9 mouse cellular contexts compared by ENCODE assay signal in genomic region chr12:106479067-106479877, GRCm38 (mm10).
DNase-seq lines count a peak whose midpoint lies in the region; ATAC-seq and TF ChIP-seq lines count a peak whose summit lies in the region.
"Had no signal": no experiment of that assay in that cellular context is flagged by ENCODE, and none has a peak within 500 bp of the region (broad histone marks: within the 10 kb centered on the region; RNA-seq: fewer than 3 reads in every experiment).

No protein-coding gene starts in this region.

- H3K9ac ChIP-seq in lung, postnatal 0 days (replicated peaks; ENCODE audit: low read depth), result no peak overlapping the region
- H3K9ac ChIP-seq in forebrain, embryonic 16.5 days (replicated peaks; ENCODE audit: low read depth, low read length), result peak overlapping the region; percentile 52
- no peak overlapping the region for H3K9ac ChIP-seq in liver, embryonic 12.5 days
- H3K9ac ChIP-seq in stomach, embryonic 16.5 days (ENCODE audit: low read length), result no peak overlapping the region

- no peak overlapping the region for H3K27ac ChIP-seq in lung, postnatal 0 days (ENCODE audit: low read length)
- H3K27ac ChIP-seq in forebrain, embryonic 16.5 days (ENCODE audit: low read length), result peak overlapping the region; percentile 93
- H3K27ac ChIP-seq in liver, embryonic 12.5 days, result no peak overlapping the region
- no peak overlapping the region for H3K27ac ChIP-seq in stomach, embryonic 16.5 days (ENCODE audit: low read length)

- H3K27me3 ChIP-seq in lung, postnatal 0 days (replicated peaks; ENCODE audit: insufficient read depth, low read length), result peaks cover 18% of the 10 kb centered on the region
- no peaks in the 10 kb centered on the region for H3K27me3 ChIP-seq in forebrain, embryonic 16.5 days (replicated peaks; ENCODE audit: control insufficient read depth, insufficient read depth, low read length)
- H3K27me3 ChIP-seq in liver, embryonic 12.5 days (replicated peaks), result peaks cover 69% of the 10 kb centered on the region
- H3K27me3 ChIP-seq in stomach, embryonic 16.5 days (ENCODE audit: control insufficient read depth, insufficient read depth, low read length), result peaks cover 53% of the 10 kb centered on the region

- peak overlapping the region; percentile 12; the same call in 1 of the 2 replicates for H3K4me2 ChIP-seq in lung, postnatal 0 days (replicated peaks; ENCODE audit: low read depth, low read length)
- peak overlapping the region; percentile 58 for H3K4me2 ChIP-seq in forebrain, embryonic 16.5 days (ENCODE audit: low read length)
- peak overlapping the region; percentile 36 for H3K4me2 ChIP-seq in liver, embryonic 12.5 days
- H3K4me2 ChIP-seq in stomach, embryonic 16.5 days (ENCODE audit: low read depth, low read length), result peak overlapping the region; percentile 44; the same call in 1 of the 2 replicates

- no peak for ATAC-seq in lung, postnatal 0 days
- peak; percentile 40 for ATAC-seq in forebrain, embryonic 16.5 days
- ATAC-seq in liver, embryonic 12.5 days, result no peak
- no peak for ATAC-seq in stomach, embryonic 16.5 days (ENCODE audit: insufficient read depth, low FRiP score)

- WGBS in lung, postnatal 0 days, result 4% methylated on average over 24 of the region's 24 CpGs
- WGBS in forebrain, embryonic 16.5 days, result 2% methylated on average over 24 of the region's 24 CpGs
- WGBS in liver, embryonic 12.5 days (ENCODE audit: insufficient replicate concordance), result 2% methylated on average over 24 of the region's 24 CpGs
- 2% methylated on average over 24 of the region's 24 CpGs for WGBS in stomach, embryonic 16.5 days

- H3K4me1 ChIP-seq in lung, postnatal 0 days (ENCODE audit: insufficient read depth, low read depth, low read length), result no peaks in the 10 kb centered on the region
- H3K4me1 ChIP-seq in forebrain, embryonic 16.5 days (replicated peaks; ENCODE audit: control insufficient read depth, insufficient read depth, low read length), result peaks cover 63% of the 10 kb centered on the region
- H3K4me1 ChIP-seq in liver, embryonic 12.5 days, result peaks cover 6% of the 10 kb centered on the region; the same call in 1 of the 2 replicates
- H3K4me1 ChIP-seq in stomach, embryonic 16.5 days (ENCODE audit: control insufficient read depth, insufficient read depth, low read length), result no peaks in the 10 kb centered on the region

- no peaks in the 10 kb centered on the region for H3K9me3 ChIP-seq in lung, postnatal 0 days (ENCODE audit: low read length)
- H3K9me3 ChIP-seq in forebrain, embryonic 16.5 days (ENCODE audit: control insufficient read depth, low read length), result no peaks in the 10 kb centered on the region
- no peaks in the 10 kb centered on the region for H3K9me3 ChIP-seq in liver, embryonic 12.5 days (replicated peaks)
- H3K9me3 ChIP-seq in stomach, embryonic 16.5 days (replicated peaks; ENCODE audit: control insufficient read depth, low read length), result no peaks in the 10 kb centered on the region

- no peak for TF ChIP-seq CTCF in lung, postnatal 0 days (IDR thresholded peaks at IDR 0.05)

- no peak for DNase-seq in lung, postnatal 0 days (ENCODE audit: low spot score)
- DNase-seq in lung, postnatal 14 days, result no peak
- DNase-seq in testis, postnatal 10 days (ENCODE audit: low spot score), result no peak
- DNase-seq in adrenal gland, postnatal 36 days, result no peak

- TF ChIP-seq EP300 in lung, postnatal 0 days (IDR thresholded peaks at IDR 0.05), result no peak

- H3K36me3 ChIP-seq in lung, postnatal 0 days (ENCODE audit: insufficient read depth, low read length), result no peaks in the 10 kb centered on the region
- no peaks in the 10 kb centered on the region for H3K36me3 ChIP-seq in forebrain, embryonic 16.5 days (ENCODE audit: control insufficient read depth, insufficient read depth)
- H3K36me3 ChIP-seq in liver, embryonic 12.5 days, result no peaks in the 10 kb centered on the region
- no peaks in the 10 kb centered on the region for H3K36me3 ChIP-seq in stomach, embryonic 16.5 days (ENCODE audit: control insufficient read depth, insufficient read depth, low read length)

- H3K4me3 ChIP-seq in lung, postnatal 0 days (ENCODE audit: low read depth, low read length), result 0 out of 2 replicates have a peak overlapping the region, but pooled peaks have one; percentile 4
- peak overlapping the region; percentile 36 for H3K4me3 ChIP-seq in forebrain, embryonic 16.5 days (replicated peaks; ENCODE audit: low read length)
- no peak overlapping the region for H3K4me3 ChIP-seq in liver, embryonic 12.5 days
- H3K4me3 ChIP-seq in stomach, embryonic 16.5 days (replicated peaks; ENCODE audit: low read length), result peak overlapping the region; percentile 22; the same call in 1 of the 2 replicates
- H3K4me3 ChIP-seq: erythroblast, embryonic 14.5 days; megakaryocyte, embryonic 14.5 days had no signal
